Comparison of ENCODE assay signal across 1 mouse cellular context in the genomic region with DNA sequence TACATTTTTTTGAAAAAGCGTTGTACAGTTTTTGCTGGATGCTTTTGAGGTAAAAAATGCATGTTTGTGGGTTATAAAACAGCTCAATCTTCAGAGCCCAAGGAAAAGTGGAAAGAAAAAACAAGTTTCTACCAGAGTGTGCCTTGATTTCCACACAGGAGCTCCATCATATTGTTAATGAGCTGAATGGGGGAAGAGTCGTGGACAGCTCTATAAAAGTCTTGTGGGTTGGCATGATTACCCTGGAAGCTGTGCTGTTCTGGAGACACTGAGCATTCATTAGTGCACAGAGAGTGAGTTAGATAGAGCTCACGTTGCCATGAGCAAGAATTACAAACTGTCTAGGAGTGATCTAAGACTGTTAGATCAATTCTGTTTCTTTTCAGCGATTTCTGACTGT.
TF ChIP-seq lines count a peak whose summit lies in the region.

No protein-coding gene starts in this region.

TF ChIP-seq in MEL, 35 proteins besides CTCF, POLR2A, EP300 and RAD21:
- TF ChIP-seq ZNF384 (IDR thresholded peaks at IDR 0.05; ENCODE audit: low read depth, low read length) (no peak), BHLHE40 (IDR thresholded peaks at IDR 0.05; ENCODE audit: borderline replicate concordance, low read depth, low read length) (no peak), MYC (IDR thresholded peaks at IDR 0.05; ENCODE audit: low read depth, low read length) (no peak), JUND (IDR thresholded peaks at IDR 0.05; ENCODE audit: low read depth, low read length) (no peak), SMC3 (IDR thresholded peaks at IDR 0.05; ENCODE audit: low read depth, low read length) (no peak), MXI1 (IDR thresholded peaks at IDR 0.05; ENCODE audit: low read depth, low read length) (no peak), USF2 (IDR thresholded peaks at IDR 0.05; ENCODE audit: borderline replicate concordance in 1 of 2, insufficient read depth in 1 of 2, low read depth in 1 of 2, low read length in 2 of 2) (no peak), ZC3H11A (IDR thresholded peaks at IDR 0.05; ENCODE audit: low read depth, low read length) (no peak), TAL1 (IDR thresholded peaks at IDR 0.05; ENCODE audit: low read length) (no peak), MAZ (IDR thresholded peaks at IDR 0.05; ENCODE audit: low read depth, low read length) (no peak), MAFK (IDR thresholded peaks at IDR 0.05; ENCODE audit: borderline replicate concordance, low read depth, low read length) (no peak), NRF1 (IDR thresholded peaks at IDR 0.05; ENCODE audit: insufficient read depth, low read depth, low read length, poor library complexity, severe bottlenecking) (no peak), USF1 (IDR thresholded peaks at IDR 0.05; ENCODE audit: low read depth, low read length) (no peak), RCOR1 (IDR thresholded peaks at IDR 0.05; ENCODE audit: low read depth, low read length) (no peak), E2F4 (IDR thresholded peaks at IDR 0.05; ENCODE audit: borderline replicate concordance, low read depth, low read length) (no peak), ZKSCAN1 (IDR thresholded peaks at IDR 0.05; ENCODE audit: low read depth, low read length) (no peak), GABPA (IDR thresholded peaks at IDR 0.05; ENCODE audit: low read depth, low read length) (no peak), POLR2AphosphoS2 (IDR thresholded peaks at IDR 0.05; ENCODE audit: low read length) (no peak), CHD1 (IDR thresholded peaks at IDR 0.05; ENCODE audit: low read depth, low read length) (no peak)
